Mouse (Mus musculus): ENCODE results near the gene Mup4. TPM values are rescaled to one million over a fixed set of nuclear protein-coding genes. Genes with fewer than 3 reads are reported as not detected.

Mup4 gene
- polyA plus RNA-seq, 1 experiment from 2014 or later: not detected

DNA sequence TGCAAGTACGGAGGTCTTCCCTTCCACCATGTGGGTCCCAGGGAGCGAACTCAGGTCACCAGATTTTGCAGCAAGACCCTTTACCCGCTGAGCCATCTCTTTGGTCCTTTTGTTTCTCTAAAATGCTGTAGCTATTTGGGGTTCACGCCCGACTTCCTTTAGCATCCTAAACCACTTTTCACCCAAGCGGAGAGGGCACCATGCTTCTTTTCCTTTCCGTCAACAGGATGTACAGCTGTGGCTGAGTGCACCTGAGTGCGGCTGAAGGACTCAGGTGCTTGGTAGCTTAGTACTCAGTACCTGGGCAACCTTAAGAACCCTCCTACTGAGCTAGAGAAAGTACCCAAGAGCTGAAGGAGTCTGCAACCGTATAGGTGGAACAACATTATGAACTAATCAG, 35.4 kb downstream of the Mup4 start:
- H3K27me3 ChIP-seq (ENCODE audit: control insufficient read depth, insufficient read depth, low read length): no peaks in the 10 kb centered on the region
- H3K9ac ChIP-seq (ENCODE audit: low read length): no peak overlapping the region
- ATAC-seq (ENCODE audit: insufficient number of reproducible peaks, insufficient read depth, low FRiP score, low read depth): no peak
- H3K4me2 ChIP-seq (ENCODE audit: low read length): no peak overlapping the region
- whole genome bisulfite sequencing: 88% methylated on average over 9 of the region's 9 CpGs
- H3K9me3 ChIP-seq (ENCODE audit: control insufficient read depth, low read length): no peaks in the 10 kb centered on the region
- H3K27ac ChIP-seq (replicated peaks in 1 of 2; ENCODE audit: control insufficient read depth in 1 of 2, insufficient read depth in 1 of 2, low read depth in 2 of 2, low read length in 2 of 2): no peak overlapping the region
- H3K4me3 ChIP-seq (ENCODE audit: control insufficient read depth in 1 of 2, insufficient read depth in 1 of 2, low read depth in 1 of 2, low read length in 2 of 2): no peak overlapping the region
- peaks cover 2 to 10% of the 10 kb centered on the region in 2 experiments; a peak in 1 of 4 replicates for H3K4me1 ChIP-seq (ENCODE audit: control insufficient read depth in 2 of 2, insufficient read depth in 2 of 2, low read length in 2 of 2)
- no peaks in the 10 kb centered on the region for H3K36me3 ChIP-seq (ENCODE audit: control insufficient read depth, insufficient read depth, low read length)

DNA sequence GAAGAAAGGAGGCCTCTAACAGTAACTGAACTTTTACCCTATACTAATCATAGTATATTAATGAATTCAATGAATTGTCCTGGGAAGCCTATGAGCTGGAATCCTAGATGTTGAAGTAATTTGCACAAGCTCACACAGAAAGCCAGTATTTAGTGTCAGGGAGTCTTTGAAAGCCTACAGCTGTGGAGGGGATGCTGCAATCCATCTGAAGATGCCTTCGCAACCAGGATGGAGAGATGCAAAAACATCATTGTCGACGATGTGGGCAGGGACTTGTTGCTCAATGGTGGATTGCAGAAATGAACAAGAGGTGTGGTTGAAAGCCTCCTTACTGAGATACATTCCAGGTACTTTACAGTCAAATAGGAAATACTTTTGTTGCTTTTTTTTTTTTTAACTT, 42.5 kb downstream of the Mup4 start:
- no peak for ATAC-seq (ENCODE audit: insufficient number of reproducible peaks, insufficient read depth, low FRiP score, low read depth)
- Histone ChIP-seq H3K27me3 (ENCODE audit: control insufficient read depth, insufficient read depth, low read length) (no peaks in the 10 kb centered on the region; the same call in 1 of the 2 replicates), H3K9ac (ENCODE audit: low read length) (no peak overlapping the region), H3K4me1 (ENCODE audit: control insufficient read depth in 2 of 2, insufficient read depth in 2 of 2, low read length in 2 of 2) (no peaks in the 10 kb centered on the region; a peak in 1 of 4 replicates), H3K4me3 (ENCODE audit: control insufficient read depth in 1 of 2, insufficient read depth in 1 of 2, low read depth in 1 of 2, low read length in 2 of 2) (no peak overlapping the region), H3K27ac (replicated peaks in 1 of 2; ENCODE audit: control insufficient read depth in 1 of 2, insufficient read depth in 1 of 2, low read depth in 2 of 2, low read length in 2 of 2) (no peak overlapping the region), H3K9me3 (ENCODE audit: control insufficient read depth, low read length) (no peaks in the 10 kb centered on the region), H3K36me3 (ENCODE audit: control insufficient read depth, insufficient read depth, low read length) (no peaks in the 10 kb centered on the region), H3K4me2 (ENCODE audit: low read length) (no peak overlapping the region)
- 93% methylated on average over 3 of the region's 3 CpGs for WGBS

DNA sequence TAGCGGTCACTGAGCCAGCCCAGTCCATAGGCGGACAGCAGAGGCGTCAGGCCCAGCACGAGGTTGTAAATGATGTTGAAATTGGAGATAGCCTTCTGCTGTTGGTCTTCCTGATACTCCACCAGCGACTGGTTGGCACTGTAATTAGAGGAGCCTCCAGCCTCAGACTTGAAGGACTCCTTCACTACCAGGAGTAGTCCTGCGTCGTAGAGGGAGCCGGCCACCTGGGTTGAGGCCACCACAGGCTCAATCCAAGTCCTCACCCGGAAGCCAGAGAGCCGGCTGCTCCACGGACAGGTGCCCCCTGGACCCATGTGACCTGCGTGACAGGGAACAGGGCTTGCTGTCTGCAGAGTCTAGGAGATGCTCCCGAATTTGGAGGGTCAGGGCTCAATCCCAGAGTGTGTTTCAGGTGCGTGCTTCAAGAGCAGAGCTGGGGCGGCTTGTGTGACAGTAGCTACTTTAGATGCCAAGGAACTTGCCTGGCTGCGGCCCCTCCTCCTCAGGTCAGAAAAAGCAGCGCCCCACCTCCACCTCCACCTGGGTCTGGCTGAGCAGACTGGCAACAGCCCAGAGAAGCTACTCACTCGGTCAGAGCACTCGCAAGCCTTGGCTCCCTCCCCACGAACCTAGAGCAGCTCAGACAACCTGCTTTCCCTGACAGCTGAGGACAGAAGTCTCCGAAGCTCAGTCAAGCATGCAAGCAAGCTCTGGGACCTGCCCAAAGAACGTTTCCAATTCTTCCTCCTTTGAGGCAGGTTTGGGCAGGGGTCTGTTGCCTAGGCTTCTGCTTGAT, 45.7 kb downstream of the Mup4 start, which contains the start of gene Slc46a2:
Gene Slc46a2 (minus strand): TSS at position 449 of the 796 bp plus-strand sequence.
- H3K4me2 ChIP-seq (ENCODE audit: low read length): no peak within 1 kb of the TSS
- H3K4me3 ChIP-seq (ENCODE audit: control insufficient read depth in 1 of 2, insufficient read depth in 1 of 2, low read depth in 1 of 2, low read length in 2 of 2): no peak within 1 kb of the TSS
- peak; percentile 44; the same call in 1 of the 2 replicates for ATAC-seq (ENCODE audit: insufficient number of reproducible peaks, insufficient read depth, low FRiP score, low read depth)

DNA sequence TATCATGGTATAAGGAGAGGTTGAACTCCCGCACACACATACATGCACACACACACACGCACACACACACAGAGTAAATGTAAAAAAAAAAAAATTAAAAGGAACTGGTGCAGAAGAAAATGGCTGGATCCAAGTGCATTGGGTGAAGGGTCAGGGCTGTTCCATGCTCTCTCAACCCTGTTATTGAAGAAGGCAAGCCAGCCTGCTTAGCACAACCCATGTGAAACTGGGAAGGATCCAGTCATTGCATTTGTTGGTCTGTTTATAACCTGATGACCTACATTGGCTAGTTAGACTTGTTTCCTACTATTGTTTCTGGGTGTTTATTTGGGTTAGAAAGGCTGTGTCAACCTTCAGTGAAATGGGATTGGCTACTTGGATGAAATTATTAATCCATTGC, 51.7 kb downstream of the Mup4 start:
- no peak overlapping the region for H3K4me3 ChIP-seq (ENCODE audit: control insufficient read depth in 1 of 2, insufficient read depth in 1 of 2, low read depth in 1 of 2, low read length in 2 of 2)
- H3K4me1 ChIP-seq (ENCODE audit: control insufficient read depth in 2 of 2, insufficient read depth in 2 of 2, low read length in 2 of 2): peaks cover 9 to 18% of the 10 kb centered on the region in 2 experiments; a peak in 3 of 4 replicates
- no peaks in the 10 kb centered on the region for H3K9me3 ChIP-seq (ENCODE audit: control insufficient read depth, low read length)
- ATAC-seq (ENCODE audit: insufficient number of reproducible peaks, insufficient read depth, low FRiP score, low read depth): no peak
- no peaks in the 10 kb centered on the region for H3K36me3 ChIP-seq (ENCODE audit: control insufficient read depth, insufficient read depth, low read length)
- no peak overlapping the region for H3K27ac ChIP-seq (replicated peaks in 1 of 2; ENCODE audit: control insufficient read depth in 1 of 2, insufficient read depth in 1 of 2, low read depth in 2 of 2, low read length in 2 of 2)
- 91% methylated on average over 2 of the region's 2 CpGs for WGBS
- H3K4me2 ChIP-seq (ENCODE audit: low read length): no peak overlapping the region
- H3K27me3 ChIP-seq (ENCODE audit: control insufficient read depth, insufficient read depth, low read length): no peaks in the 10 kb centered on the region
- no peak overlapping the region for H3K9ac ChIP-seq (ENCODE audit: low read length)

More for the DNA sequence above, 45.7 kb downstream of the Mup4 start, which contains the start of gene Slc46a2:
- Histone ChIP-seq H3K36me3 (ENCODE audit: control insufficient read depth, insufficient read depth, low read length) (no peaks in the 10 kb centered on the region), H3K27ac (replicated peaks in 1 of 2; ENCODE audit: control insufficient read depth in 1 of 2, insufficient read depth in 1 of 2, low read depth in 2 of 2, low read length in 2 of 2) (no peak within 1 kb of the TSS), H3K27me3 (ENCODE audit: control insufficient read depth, insufficient read depth, low read length) (no peaks in the 10 kb centered on the region; the same call in 1 of the 2 replicates), H3K9ac (ENCODE audit: low read length) (no peak within 1 kb of the TSS), H3K9me3 (ENCODE audit: control insufficient read depth, low read length) (no peaks in the 10 kb centered on the region), H3K4me1 (ENCODE audit: control insufficient read depth in 2 of 2, insufficient read depth in 2 of 2, low read length in 2 of 2) (no peaks in the 10 kb centered on the region; a peak in 1 of 4 replicates)
- 25% methylated on average over 22 of the region's 22 CpGs for WGBS

DNA sequence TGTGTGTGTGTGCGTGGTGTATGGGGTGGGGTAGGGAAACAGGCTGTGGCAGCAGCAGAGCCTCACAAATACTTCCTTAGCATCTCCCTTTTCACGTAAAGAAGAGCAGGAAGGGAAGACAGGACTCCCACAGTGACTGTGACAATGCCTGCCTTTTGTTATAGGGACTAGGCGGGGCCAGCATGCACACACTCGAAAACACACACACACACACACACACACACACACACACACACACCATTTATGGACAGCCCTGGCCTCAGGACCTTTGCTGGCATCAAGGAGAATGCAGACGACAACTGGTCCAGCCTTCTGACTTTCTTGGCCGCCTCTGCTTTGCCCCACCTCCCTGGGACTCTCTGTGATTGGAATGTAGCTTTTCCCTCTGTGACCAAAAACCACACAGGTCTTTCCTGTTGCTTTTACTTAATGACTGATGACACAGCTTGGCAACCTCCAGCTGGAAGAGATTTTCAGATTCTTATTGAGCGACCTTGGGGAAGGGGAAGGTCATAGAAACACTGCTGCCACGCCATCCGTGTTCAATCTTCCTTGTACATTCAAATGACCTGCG, 52.8 kb downstream of the Mup4 start:
- no peak overlapping the region for H3K4me2 ChIP-seq (ENCODE audit: low read length)
- H3K4me3 ChIP-seq (ENCODE audit: control insufficient read depth in 1 of 2, insufficient read depth in 1 of 2, low read depth in 1 of 2, low read length in 2 of 2): no peak overlapping the region
- WGBS: 59% methylated on average over 10 of the region's 10 CpGs
- H3K9me3 ChIP-seq (ENCODE audit: control insufficient read depth, low read length): no peaks in the 10 kb centered on the region
- H3K27me3 ChIP-seq (ENCODE audit: control insufficient read depth, insufficient read depth, low read length): no peaks in the 10 kb centered on the region
- H3K4me1 ChIP-seq (ENCODE audit: control insufficient read depth in 2 of 2, insufficient read depth in 2 of 2, low read length in 2 of 2): peaks cover 13 to 24% of the 10 kb centered on the region in 2 experiments
- no peak overlapping the region for H3K27ac ChIP-seq (replicated peaks in 1 of 2; ENCODE audit: control insufficient read depth in 1 of 2, insufficient read depth in 1 of 2, low read depth in 2 of 2, low read length in 2 of 2)
- no peaks in the 10 kb centered on the region for H3K36me3 ChIP-seq (ENCODE audit: control insufficient read depth, insufficient read depth, low read length)
- no peak for ATAC-seq (ENCODE audit: insufficient number of reproducible peaks, insufficient read depth, low FRiP score, low read depth)
- no peak overlapping the region for H3K9ac ChIP-seq (ENCODE audit: low read length)

DNA sequence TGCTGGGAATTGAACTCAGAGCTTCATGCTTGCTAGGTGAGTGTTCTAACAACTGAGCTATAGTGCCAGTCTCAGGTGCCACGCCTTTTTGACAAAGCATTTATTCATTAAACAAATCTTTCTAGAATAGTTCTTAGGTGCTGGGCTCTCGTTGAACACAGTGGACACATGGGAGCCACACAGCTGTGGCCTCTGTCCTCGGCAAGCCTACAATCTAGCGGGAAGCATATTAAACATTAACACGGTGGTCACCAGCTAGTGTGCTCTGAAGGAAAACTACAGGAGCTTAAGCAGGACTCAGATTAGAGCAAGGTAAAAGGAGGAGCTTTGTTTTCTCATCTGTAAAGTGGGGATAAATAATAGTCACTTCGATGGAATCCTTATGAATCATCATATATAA, 53.4 kb downstream of the Mup4 start:
- Histone ChIP-seq H3K4me3 (ENCODE audit: control insufficient read depth in 1 of 2, insufficient read depth in 1 of 2, low read depth in 1 of 2, low read length in 2 of 2) (no peak overlapping the region), H3K27ac (replicated peaks in 1 of 2; ENCODE audit: control insufficient read depth in 1 of 2, insufficient read depth in 1 of 2, low read depth in 2 of 2, low read length in 2 of 2) (no peak overlapping the region), H3K27me3 (ENCODE audit: control insufficient read depth, insufficient read depth, low read length) (no peaks in the 10 kb centered on the region), H3K4me2 (ENCODE audit: low read length) (no peak overlapping the region), H3K9me3 (ENCODE audit: control insufficient read depth, low read length) (no peaks in the 10 kb centered on the region), H3K36me3 (ENCODE audit: control insufficient read depth, insufficient read depth, low read length) (no peaks in the 10 kb centered on the region), H3K9ac (ENCODE audit: low read length) (no peak overlapping the region), H3K4me1 (ENCODE audit: control insufficient read depth in 2 of 2, insufficient read depth in 2 of 2, low read length in 2 of 2) (peaks cover 16 to 28% of the 10 kb centered on the region in 2 experiments)
- ATAC-seq (ENCODE audit: insufficient number of reproducible peaks, insufficient read depth, low FRiP score, low read depth): no peak
- 89% methylated on average over 6 of the region's 6 CpGs for WGBS

All from heart, embryonic 14.5 days (tissue).